Mouse (Mus musculus) embryonic fibroblast, embryonic 13.5 days (primary cell): Measurements from ENCODE around the gene Hsp90aa1.

Experiments
- CTCF ChIP-seq: IDR thresholded peaks from 2 replicates; pipeline ENCODE4 v1.5.1; 2011; ENCODE audit warnings: mild to moderate bottlenecking, control low read depth, low read length, moderate library complexity, borderline replicate concordance; ENCODE audit not compliant: insufficient read depth
- POLR2A ChIP-seq: IDR thresholded peaks from 2 replicates; pipeline ENCODE4 v1.6.1; 2011; ENCODE audit warnings: low read depth, mild to moderate bottlenecking, control low read depth, low read length, moderate library complexity

GRCm38 (mm10) chr12:110683580-110683979, 18.9 kb downstream of the Hsp90aa1 start:
- TF ChIP-seq CTCF (no peak), POLR2A (no peak)
